Mouse (Mus musculus): ENCODE measurements around the gene Sfxn3. TPM values are rescaled to one million over a fixed set of nuclear protein-coding genes. Genes with fewer than 3 reads are reported as not detected.

Sfxn3 gene
- 63.1 and 65.4 TPM in 2 replicates for polyA plus RNA-seq (2015; fragmentation: Nextera tagmentation; extraction: Ambion mirVana)

- Histone ChIP-seq H3K9me3 (no peaks in the 10 kb centered on the region), H3K36me3 (peaks cover 30% of the 10 kb centered on the region), H3K9ac (peak within 1 kb of the TSS; percentile 83), H3K4me2 (peak within 1 kb of the TSS; percentile 79), H3K4me1 (replicated peaks) (peaks cover 53% of the 10 kb centered on the region), H3K27me3 (peaks cover 23% of the 10 kb centered on the region), H3K27ac (peak within 1 kb of the TSS; percentile 92), H3K4me3 (peak within 1 kb of the TSS; percentile 63)
- peak; percentile 84 for ATAC-seq (ENCODE audit: low FRiP score)
- WGBS = 1% methylated on average over 26 of the region's 26 CpGs
Observed at GRCm38 (mm10) chr19:45047417-45047934, at the start of gene Sfxn3. Sfxn3 (plus strand) TSS chr19:45047503.

- ATAC-seq (ENCODE audit: low FRiP score) = no peak
- H3K9me3 ChIP-seq = no peaks in the 10 kb centered on the region
- H3K4me2 ChIP-seq = no peak overlapping the region
- H3K27ac ChIP-seq = no peak overlapping the region
- H3K36me3 ChIP-seq = peaks cover 91% of the 10 kb centered on the region
- H3K4me1 ChIP-seq (replicated peaks) = no peaks in the 10 kb centered on the region; the same call in 1 of the 2 replicates
- H3K4me3 ChIP-seq = no peak overlapping the region
- H3K27me3 ChIP-seq = no peaks in the 10 kb centered on the region
- no peak overlapping the region for H3K9ac ChIP-seq
- 85% methylated on average over 11 of the region's 11 CpGs for WGBS
Observed at GRCm38 (mm10) chr19:44997786-44998185, 49.5 kb upstream of the Sfxn3 start.

- H3K4me2 ChIP-seq = no peak overlapping the region
- H3K36me3 ChIP-seq = peaks cover 97% of the 10 kb centered on the region
- no peak for ATAC-seq (ENCODE audit: low FRiP score)
- no peak overlapping the region for H3K4me3 ChIP-seq
- H3K9ac ChIP-seq = no peak overlapping the region
- H3K9me3 ChIP-seq = no peaks in the 10 kb centered on the region
- no peaks in the 10 kb centered on the region for H3K27me3 ChIP-seq
- WGBS = 85% methylated on average over 8 of the region's 8 CpGs
- no peak overlapping the region for H3K27ac ChIP-seq
- H3K4me1 ChIP-seq (replicated peaks) = peaks cover 7% of the 10 kb centered on the region; the same call in 1 of the 2 replicates
Observed at GRCm38 (mm10) chr19:44999647-45000046, 47.7 kb upstream of the Sfxn3 start.

GRCm38 (mm10) chr19:45002301-45002700 lies 45.0 kb upstream of the Sfxn3 start:
- no peak overlapping the region for H3K4me2 ChIP-seq
- H3K4me3 ChIP-seq = no peak overlapping the region
- no peak overlapping the region for H3K9ac ChIP-seq
- 71% methylated on average over 3 of the region's 3 CpGs for WGBS
- H3K27me3 ChIP-seq = no peaks in the 10 kb centered on the region
- peaks cover 74% of the 10 kb centered on the region for H3K36me3 ChIP-seq
- ATAC-seq (ENCODE audit: low FRiP score) = no peak
- H3K27ac ChIP-seq = no peak overlapping the region
- peaks cover 25% of the 10 kb centered on the region for H3K4me1 ChIP-seq (replicated peaks)
- no peaks in the 10 kb centered on the region for H3K9me3 ChIP-seq

GRCm38 (mm10) chr19:45003740-45004516 lies 43.4 kb upstream of the Sfxn3 start:
- Histone ChIP-seq H3K9me3 (no peaks in the 10 kb centered on the region), H3K27me3 (no peaks in the 10 kb centered on the region), H3K27ac (no peak overlapping the region), H3K4me2 (no peak overlapping the region), H3K4me3 (no peak overlapping the region), H3K36me3 (peaks cover 63% of the 10 kb centered on the region), H3K4me1 (replicated peaks) (peaks cover 39% of the 10 kb centered on the region), H3K9ac (peak overlapping the region; percentile 13; the same call in 1 of the 2 replicates)
- ATAC-seq (ENCODE audit: low FRiP score) = no peak
- WGBS = 87% methylated on average over 7 of the region's 7 CpGs

- H3K9ac ChIP-seq = peak within 1 kb of the TSS; percentile 89
- peak within 1 kb of the TSS; percentile 81 for H3K27ac ChIP-seq
- peak within 1 kb of the TSS; percentile 99 for H3K4me2 ChIP-seq
- peak within 1 kb of the TSS; percentile 95 for H3K4me3 ChIP-seq
- no peaks in the 10 kb centered on the region for H3K27me3 ChIP-seq
- 10% methylated on average over 16 of the region's 16 CpGs for WGBS
- H3K9me3 ChIP-seq = no peaks in the 10 kb centered on the region
- no peak for ATAC-seq (ENCODE audit: low FRiP score)
- peaks cover 60% of the 10 kb centered on the region for H3K36me3 ChIP-seq
- peaks cover 43% of the 10 kb centered on the region for H3K4me1 ChIP-seq (replicated peaks)
Observed at GRCm38 (mm10) chr19:45005444-45005843, 41.9 kb upstream of the Sfxn3 start, which contains the start of gene Twnk. Twnk (plus strand) TSS chr19:45005663.

- WGBS = under 1% methylated on average over 82 of the region's 82 CpGs
- H3K27me3 ChIP-seq = no peaks in the 10 kb centered on the region
- peaks cover 60% of the 10 kb centered on the region for H3K36me3 ChIP-seq
Observed at GRCm38 (mm10) chr19:45005957-45006712, 41.2 kb upstream of the Sfxn3 start, which contains the start of gene Mrpl43. Mrpl43 (minus strand) TSS chr19:45006442.

GRCm38 (mm10) chr19:45007021-45007420 lies 40.3 kb upstream of the Sfxn3 start:
- H3K4me1 ChIP-seq (replicated peaks) = peaks cover 43% of the 10 kb centered on the region
- H3K27ac ChIP-seq = peak overlapping the region; percentile 81
- H3K27me3 ChIP-seq = no peaks in the 10 kb centered on the region
- H3K4me2 ChIP-seq = peak overlapping the region; percentile 99
- peaks cover 60% of the 10 kb centered on the region for H3K36me3 ChIP-seq
- H3K4me3 ChIP-seq = peak overlapping the region; percentile 95
- H3K9ac ChIP-seq = peak overlapping the region; percentile 89
- no peak for ATAC-seq (ENCODE audit: low FRiP score)
- H3K9me3 ChIP-seq = no peaks in the 10 kb centered on the region
- WGBS = 44% methylated on average over 17 of the region's 17 CpGs

More at GRCm38 (mm10) chr19:45005957-45006712, 41.2 kb upstream of the Sfxn3 start, which contains the start of gene Mrpl43:
- ATAC-seq (ENCODE audit: low FRiP score) = peak; percentile 94
- Histone ChIP-seq H3K4me1 (replicated peaks) (peaks cover 43% of the 10 kb centered on the region), H3K9me3 (no peaks in the 10 kb centered on the region), H3K4me2 (peak within 1 kb of the TSS; percentile 99), H3K4me3 (peak within 1 kb of the TSS; percentile 95), H3K27ac (peak within 1 kb of the TSS; percentile 81), H3K9ac (peak within 1 kb of the TSS; percentile 89)

- Histone ChIP-seq H3K4me2 (peak overlapping the region; percentile 99), H3K4me3 (peak overlapping the region; percentile 95), H3K9me3 (no peaks in the 10 kb centered on the region), H3K36me3 (peaks cover 57% of the 10 kb centered on the region), H3K4me1 (replicated peaks) (peaks cover 47% of the 10 kb centered on the region), H3K9ac (peak overlapping the region; percentile 89; the same call in 1 of the 2 replicates), H3K27me3 (no peaks in the 10 kb centered on the region), H3K27ac (peak overlapping the region; percentile 81; the same call in 1 of the 2 replicates)
- WGBS = 91% methylated on average over 20 of the region's 20 CpGs
- ATAC-seq (ENCODE audit: low FRiP score) = no peak
Observed at GRCm38 (mm10) chr19:45007425-45008191, 39.7 kb upstream of the Sfxn3 start.

- H3K4me2 ChIP-seq = no peak overlapping the region
- H3K9ac ChIP-seq = no peak overlapping the region
- ATAC-seq (ENCODE audit: low FRiP score) = no peak
- H3K36me3 ChIP-seq = peaks cover 36% of the 10 kb centered on the region
- no peak overlapping the region for H3K4me3 ChIP-seq
- 92% methylated on average over 4 of the region's 4 CpGs for WGBS
- H3K4me1 ChIP-seq (replicated peaks) = peaks cover 46% of the 10 kb centered on the region
- no peak overlapping the region for H3K27ac ChIP-seq
- 0 out of 2 replicates have a peak, but pooled peaks cover 2% of the 10 kb centered on the region for H3K27me3 ChIP-seq
- H3K9me3 ChIP-seq = no peaks in the 10 kb centered on the region
Observed at GRCm38 (mm10) chr19:45010646-45011045, 36.7 kb upstream of the Sfxn3 start.

GRCm38 (mm10) chr19:45012219-45012618 lies 35.1 kb upstream of the Sfxn3 start:
- Histone ChIP-seq H3K9ac (peak overlapping the region; percentile 61), H3K36me3 (peaks cover 36% of the 10 kb centered on the region), H3K27ac (peak overlapping the region; percentile 81), H3K4me2 (no peak overlapping the region), H3K4me1 (replicated peaks) (peaks cover 53% of the 10 kb centered on the region), H3K9me3 (no peaks in the 10 kb centered on the region), H3K4me3 (no peak overlapping the region), H3K27me3 (0 out of 2 replicates have a peak, but pooled peaks cover 2% of the 10 kb centered on the region)
- no peak for ATAC-seq (ENCODE audit: low FRiP score)
- WGBS = 92% methylated on average over 8 of the region's 8 CpGs

Measured in hindbrain, embryonic 13.5 days (tissue).